Mouse (Mus musculus) liver, embryonic 16.5 days (tissue): ENCODE results near the gene Car6. TPM values are rescaled to one million over a fixed set of nuclear protein-coding genes. Genes with fewer than 3 reads are reported as not detected.
A peak's percentile ranks its signal among the peaks of the same experiment; 100 is the strongest.

Source experiments
- ATAC-seq: fragments of 200-750 bp; cut with Nextera tagmentation; 2 replicates; pipeline ENCODE4 v1.8.0; 2017; ENCODE audit warnings: low read depth, mild to moderate bottlenecking, moderate number of reproducible peaks, moderate library complexity
- H3K27ac ChIP-seq: fragments of 300-500 bp; sonication (generic); 2 replicates; pipeline ENCODE4 v1.5.1; 2014; ENCODE audit warnings: mild to moderate bottlenecking, low read length
- H3K27me3 ChIP-seq: fragments of 300-500 bp; sonication (generic); 2 replicates; pipeline ENCODE4 v1.6.1; 2014; ENCODE audit warnings: low read depth, low read length, mixed read lengths; ENCODE audit not compliant: control insufficient read depth, insufficient read depth
- H3K36me3 ChIP-seq: fragments of 300-500 bp; sonication (generic); 2 replicates; pipeline ENCODE4 v1.6.1; 2014; ENCODE audit warnings: mild to moderate bottlenecking; ENCODE audit not compliant: control insufficient read depth, insufficient read depth
- H3K4me1 ChIP-seq: fragments of 300-500 bp; sonication (generic); 2 replicates; pipeline ENCODE4 v1.6.1; 2014; ENCODE audit warnings: low read depth, low read length, mixed read lengths; ENCODE audit not compliant: control insufficient read depth
- H3K4me2 ChIP-seq: fragments of 300-500 bp; sonication (generic); 2 replicates; pipeline ENCODE4 v1.6.1; 2014; ENCODE audit warnings: low read depth, low read length, mixed read lengths
- H3K4me3 ChIP-seq: fragments of 300-500 bp; sonication (generic); 2 replicates; pipeline ENCODE4 v1.5.1; 2014; ENCODE audit warnings: low read depth, mild to moderate bottlenecking, low read length
- H3K9ac ChIP-seq: fragments of 300-500 bp; sonication (generic); 2 replicates; pipeline ENCODE4 v1.6.1; 2014; ENCODE audit warnings: low read depth, low read length
- H3K9me3 ChIP-seq: fragments of 300-500 bp; sonication (generic); replicated peaks from 2 replicates; pipeline ENCODE4 v1.6.1; 2016; ENCODE audit warnings: low read length; ENCODE audit not compliant: control insufficient read depth
- WGBS: fragments of 180-500 bp; shearing (Covaris S2); extraction: QIAGEN DNeasy Blood & Tissue Kit; methylation state at CpG from one replicate; pipeline ENCODE4 v1.1.7; 2014; ENCODE audit not compliant: insufficient replicate concordance; 5-methylcytosine and 5-hydroxymethylcytosine counted together
- polyA plus RNA-seq: library from polyadenylated mRNA; unstranded; fragments of >200 nt; fragmentation: Nextera tagmentation; extraction: Ambion mirVana; gene quantifications from 2 replicates; pipeline ENCODE4 v1.2.1, GENCODE M21; 2015

Gene Car6
- polyA plus RNA-seq, 1 experiment from 2014 or later: not detected

- Histone ChIP-seq H3K4me3 (no peak overlapping the region), H3K27me3 (no peaks in the 10 kb centered on the region), H3K9me3 (no peaks in the 10 kb centered on the region), H3K4me1 (peaks cover 4% of the 10 kb centered on the region; the same call in 1 of the 2 replicates), H3K4me2 (no peak overlapping the region), H3K9ac (no peak overlapping the region), H3K27ac (no peak overlapping the region), H3K36me3 (no peaks in the 10 kb centered on the region)
- WGBS: 44% methylated on average over 8 of the region's 8 CpGs
- no peak for ATAC-seq
Observed at GRCm38 (mm10) chr4:150177122-150177521, 24.0 kb downstream of the Car6 start.

DNA sequence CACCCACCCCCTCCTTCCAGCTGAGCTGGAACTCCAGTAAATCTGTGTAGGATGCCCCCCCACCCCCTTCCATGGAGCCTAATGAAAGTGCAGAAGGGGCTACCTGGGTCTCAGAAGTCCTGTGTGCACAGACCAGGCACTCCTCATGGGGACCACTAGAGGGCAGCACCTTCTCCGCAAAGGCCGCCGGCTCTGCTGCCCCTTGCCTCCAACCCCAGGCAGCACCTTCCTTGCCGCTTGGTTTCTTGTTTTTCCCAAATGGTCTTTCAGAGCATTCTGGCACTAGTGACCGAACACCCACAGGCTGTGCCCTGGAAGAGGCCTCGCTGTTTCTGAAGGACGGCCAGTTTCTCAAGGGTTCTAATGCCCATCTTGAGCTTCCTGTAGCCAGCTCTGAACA is 24.6 kb downstream of the Car6 start:
- ATAC-seq: no peak
- no peak overlapping the region for H3K27ac ChIP-seq
- H3K9ac ChIP-seq: no peak overlapping the region
- H3K4me1 ChIP-seq: peaks cover 4% of the 10 kb centered on the region; the same call in 1 of the 2 replicates
- H3K4me2 ChIP-seq: peak overlapping the region; percentile 39; the same call in 1 of the 2 replicates
- H3K27me3 ChIP-seq: no peaks in the 10 kb centered on the region
- H3K4me3 ChIP-seq: no peak overlapping the region
- no peaks in the 10 kb centered on the region for H3K36me3 ChIP-seq
- H3K9me3 ChIP-seq: no peaks in the 10 kb centered on the region
- 3% methylated on average over 7 of the region's 7 CpGs for WGBS

DNA sequence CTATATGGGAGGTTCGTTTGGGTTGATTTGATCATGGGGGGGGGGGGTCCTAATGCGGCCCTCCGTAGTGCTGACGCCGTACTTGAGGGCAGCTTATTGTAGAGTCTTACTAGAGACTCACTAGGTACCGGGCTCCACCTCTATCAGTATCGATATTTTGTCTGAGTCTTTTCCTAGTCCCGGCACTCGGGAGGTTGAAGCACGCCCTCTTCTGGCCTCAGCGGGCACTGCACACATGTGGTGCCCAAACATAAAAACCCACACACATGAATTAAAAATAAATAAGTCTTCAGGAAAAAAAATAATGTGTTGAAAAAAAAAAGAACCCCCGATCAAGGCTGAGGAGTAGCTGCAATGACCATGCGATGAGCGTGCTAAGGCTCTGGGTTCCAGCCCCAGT is 27.1 kb downstream of the Car6 start:
- WGBS: 76% methylated on average over 14 of the region's 14 CpGs
- Histone ChIP-seq H3K9me3 (no peaks in the 10 kb centered on the region), H3K4me2 (no peak overlapping the region), H3K36me3 (no peaks in the 10 kb centered on the region), H3K27me3 (no peaks in the 10 kb centered on the region), H3K4me1 (peaks cover 4% of the 10 kb centered on the region; the same call in 1 of the 2 replicates), H3K27ac (no peak overlapping the region), H3K4me3 (no peak overlapping the region), H3K9ac (no peak overlapping the region)
- no peak for ATAC-seq

GRCm38 (mm10) chr4:150173281-150173680 is 27.9 kb downstream of the Car6 start:
- Histone ChIP-seq H3K4me2 (no peak overlapping the region), H3K9ac (no peak overlapping the region), H3K4me3 (no peak overlapping the region), H3K36me3 (no peaks in the 10 kb centered on the region), H3K9me3 (no peaks in the 10 kb centered on the region), H3K4me1 (peaks cover 4% of the 10 kb centered on the region; the same call in 1 of the 2 replicates), H3K27ac (no peak overlapping the region), H3K27me3 (no peaks in the 10 kb centered on the region)
- ATAC-seq: no peak
- WGBS: 43% methylated on average over 10 of the region's 10 CpGs

GRCm38 (mm10) chr4:150172107-150172506 is 29.0 kb downstream of the Car6 start:
- H3K27me3 ChIP-seq: no peaks in the 10 kb centered on the region
- ATAC-seq: peak; percentile 51
- WGBS: 34% methylated on average over 8 of the region's 8 CpGs
- no peaks in the 10 kb centered on the region for H3K9me3 ChIP-seq
- H3K9ac ChIP-seq: no peak overlapping the region
- H3K36me3 ChIP-seq: no peaks in the 10 kb centered on the region
- no peak overlapping the region for H3K4me3 ChIP-seq
- H3K4me2 ChIP-seq: no peak overlapping the region
- no peak overlapping the region for H3K27ac ChIP-seq
- peaks cover 4% of the 10 kb centered on the region; the same call in 1 of the 2 replicates for H3K4me1 ChIP-seq

GRCm38 (mm10) chr4:150168406-150168805 is 32.7 kb downstream of the Car6 start:
- H3K9ac ChIP-seq: no peak overlapping the region
- H3K4me3 ChIP-seq: no peak overlapping the region
- no peak for ATAC-seq
- 65% methylated on average over 10 of the region's 10 CpGs for WGBS
- peaks cover 2% of the 10 kb centered on the region; the same call in 1 of the 2 replicates for H3K4me1 ChIP-seq
- no peaks in the 10 kb centered on the region for H3K36me3 ChIP-seq
- no peaks in the 10 kb centered on the region for H3K9me3 ChIP-seq
- no peaks in the 10 kb centered on the region for H3K27me3 ChIP-seq
- H3K27ac ChIP-seq: no peak overlapping the region
- no peak overlapping the region for H3K4me2 ChIP-seq

GRCm38 (mm10) chr4:150164875-150165274 is 36.3 kb downstream of the Car6 start:
- no peaks in the 10 kb centered on the region for H3K27me3 ChIP-seq
- no peaks in the 10 kb centered on the region for H3K36me3 ChIP-seq
- 42% methylated on average over 13 of the region's 13 CpGs for WGBS
- H3K9ac ChIP-seq: no peak overlapping the region
- no peak overlapping the region for H3K27ac ChIP-seq
- ATAC-seq: no peak
- H3K4me1 ChIP-seq: no peaks in the 10 kb centered on the region
- H3K4me2 ChIP-seq: no peak overlapping the region
- no peak overlapping the region for H3K4me3 ChIP-seq
- no peaks in the 10 kb centered on the region for H3K9me3 ChIP-seq

DNA sequence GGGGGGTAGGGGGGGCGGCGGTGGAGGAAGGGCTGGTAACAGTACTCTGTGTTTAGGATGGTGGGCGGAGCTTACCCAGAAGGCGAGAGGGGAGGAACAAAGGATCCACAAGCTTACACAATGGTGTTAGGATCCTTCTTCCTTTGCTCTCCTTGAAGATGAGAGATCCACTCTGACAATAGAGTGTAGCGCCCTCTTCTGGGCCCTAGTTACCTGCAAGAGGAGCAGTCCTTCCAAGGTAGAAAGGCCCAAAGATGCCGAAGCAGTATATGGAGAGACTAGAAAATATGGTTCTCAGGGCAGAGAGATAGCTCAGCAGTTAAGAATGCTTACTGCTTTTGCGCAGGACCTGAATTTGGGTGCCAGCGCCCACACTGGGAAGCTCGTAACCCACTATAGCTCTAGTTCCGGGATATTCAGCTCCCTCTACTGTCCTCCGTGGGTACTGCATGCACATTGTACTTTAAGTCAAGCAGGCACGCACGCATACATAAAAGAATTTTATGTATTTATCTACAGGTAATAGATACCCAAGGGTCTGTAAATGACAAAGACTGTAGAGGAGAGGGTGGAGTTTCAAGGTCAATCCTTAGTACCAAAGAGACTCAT is 38.5 kb downstream of the Car6 start:
- no peaks in the 10 kb centered on the region for H3K4me1 ChIP-seq

DNA sequence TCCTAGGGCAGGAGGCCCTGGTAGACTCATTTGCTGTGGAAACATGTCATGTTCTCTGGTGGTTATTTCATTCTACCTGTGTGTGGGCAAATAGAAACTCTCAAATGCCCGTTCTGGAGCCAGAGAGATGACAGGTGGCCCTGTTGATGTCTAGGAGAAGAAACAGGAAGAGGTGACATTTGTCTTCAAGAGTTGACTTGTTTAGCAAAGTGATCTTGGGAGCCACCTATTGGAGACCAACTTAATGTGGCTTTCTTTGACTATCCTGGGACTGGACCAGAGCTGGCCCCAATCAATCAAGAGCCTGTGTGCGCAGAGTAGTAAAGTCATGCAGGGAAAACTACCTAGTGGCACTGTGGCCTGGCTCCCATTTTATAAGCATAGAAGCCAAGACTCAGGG is 41.7 kb downstream of the Car6 start:
- 53% methylated on average over 2 of the region's 2 CpGs for WGBS
- Histone ChIP-seq H3K27ac (no peak overlapping the region), H3K9ac (no peak overlapping the region)

More for the DNA sequence above, 38.5 kb downstream of the Car6 start:
- no peak for ATAC-seq
- WGBS: 64% methylated on average over 13 of the region's 13 CpGs
- H3K36me3 ChIP-seq: no peaks in the 10 kb centered on the region
- H3K9ac ChIP-seq: no peak overlapping the region
- H3K9me3 ChIP-seq: no peaks in the 10 kb centered on the region
- H3K27me3 ChIP-seq: no peaks in the 10 kb centered on the region
- no peak overlapping the region for H3K4me3 ChIP-seq
- no peak overlapping the region for H3K27ac ChIP-seq
- H3K4me2 ChIP-seq: no peak overlapping the region

More for the DNA sequence above, 41.7 kb downstream of the Car6 start:
- no peak for ATAC-seq
- Histone ChIP-seq H3K9me3 (no peaks in the 10 kb centered on the region), H3K27me3 (no peaks in the 10 kb centered on the region), H3K4me3 (no peak overlapping the region), H3K4me2 (no peak overlapping the region), H3K4me1 (no peaks in the 10 kb centered on the region), H3K36me3 (no peaks in the 10 kb centered on the region)
